Mouse (Mus musculus): ENCODE data around the gene Nkg7. TPM values are rescaled to one million over a fixed set of nuclear protein-coding genes. Genes with fewer than 3 reads are reported as not detected.
A peak's percentile ranks its signal among the peaks of the same experiment; 100 is the strongest.

Nkg7 gene
- polyA plus RNA-seq, 1 experiment: 0.08 TPM

DNA sequence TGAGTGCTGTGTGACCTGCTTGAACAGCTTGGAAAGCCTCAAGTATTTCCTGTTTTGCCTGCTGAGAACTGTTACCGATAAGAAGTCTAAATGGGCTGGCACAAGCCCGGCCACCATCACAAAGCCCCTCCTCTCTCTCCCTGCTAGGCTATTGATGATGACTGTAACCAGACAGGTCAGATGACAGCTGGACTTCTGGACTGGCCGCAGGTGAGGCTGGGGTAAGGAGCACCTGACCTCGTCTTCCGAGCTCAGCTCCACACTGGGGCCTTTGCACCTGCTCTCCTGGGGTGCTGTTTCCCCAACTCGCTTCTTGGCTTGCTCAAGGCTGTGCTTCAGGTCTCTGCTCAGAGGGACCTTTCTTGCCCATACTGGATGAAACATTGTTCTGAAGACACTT lies 17.5 kb downstream of the Nkg7 start:
- no peak overlapping the region for H3K4me3 ChIP-seq (ENCODE audit: insufficient read depth, poor library complexity, severe bottlenecking)
- H3K79me2 ChIP-seq (ENCODE audit: control insufficient read depth, insufficient read depth): no peaks in the 10 kb centered on the region
- no peaks in the 10 kb centered on the region for H3K27me3 ChIP-seq (ENCODE audit: control insufficient read depth, insufficient read depth, insufficient read length)
- peaks cover 5% of the 10 kb centered on the region for H3K36me3 ChIP-seq (ENCODE audit: control insufficient read depth, insufficient read depth)
- no peak overlapping the region for H3ac ChIP-seq (ENCODE audit: control insufficient read depth, insufficient read length, low read depth)
- H3K79me3 ChIP-seq (ENCODE audit: low read depth): no peaks in the 10 kb centered on the region
- no peak for TF ChIP-seq MYOD1 (IDR thresholded peaks at IDR 0.05; ENCODE audit: control insufficient read depth, insufficient read length, low read depth)

DNA sequence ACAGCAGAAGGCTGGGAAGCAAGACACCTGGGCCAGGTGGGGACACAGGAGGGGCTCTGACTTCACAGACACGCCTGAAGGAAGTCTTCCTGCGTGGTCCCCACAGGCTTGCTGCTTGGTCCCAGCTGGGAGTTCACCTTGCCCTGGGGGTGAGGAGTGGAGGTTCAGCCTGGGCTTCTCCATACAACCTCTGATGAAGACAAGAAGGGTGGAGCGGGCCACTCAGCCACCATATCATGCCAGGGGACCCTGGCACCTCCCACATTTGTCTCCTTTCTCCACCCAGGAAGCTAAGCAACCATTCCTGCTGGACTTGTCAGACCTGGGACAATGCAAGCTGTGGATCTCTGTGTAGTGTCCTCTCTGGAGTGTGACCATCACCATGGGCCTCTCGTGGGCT lies 26.0 kb downstream of the Nkg7 start, which contains the start of gene Vsig10l:
Gene Vsig10l (plus strand): TSS at position 301 of the 400 bp plus-strand sequence.
- no peak within 1 kb of the TSS for H3K4me3 ChIP-seq (ENCODE audit: insufficient read depth, poor library complexity, severe bottlenecking)
- H3ac ChIP-seq (ENCODE audit: control insufficient read depth, insufficient read length, low read depth): no peak within 1 kb of the TSS
- no peak for TF ChIP-seq FOSL1 (IDR thresholded peaks at IDR 0.05; ENCODE audit: insufficient read depth, low read length, poor library complexity, severe bottlenecking)
- no peak for TF ChIP-seq MAX (IDR thresholded peaks at IDR 0.05)
- no peak for TF ChIP-seq CTCF (IDR thresholded peaks at IDR 0.05; ENCODE audit: control insufficient read depth, insufficient read depth, insufficient read length)
- no peak for TF ChIP-seq CEBPB (IDR thresholded peaks at IDR 0.05; ENCODE audit: low read depth)
- TF ChIP-seq MYOG (IDR thresholded peaks at IDR 0.05; ENCODE audit: control insufficient read depth, extremely low read depth, insufficient read length): no peak
- TF ChIP-seq USF1 (IDR thresholded peaks at IDR 0.05; ENCODE audit: low read depth): no peak
- no peak for TF ChIP-seq MYOD1 (IDR thresholded peaks at IDR 0.05; ENCODE audit: control insufficient read depth, insufficient read length, low read depth)
- H3K79me2 ChIP-seq (ENCODE audit: control insufficient read depth, insufficient read depth): no peaks in the 10 kb centered on the region
- H3K36me3 ChIP-seq (ENCODE audit: control insufficient read depth, insufficient read depth): no peaks in the 10 kb centered on the region
- no peaks in the 10 kb centered on the region for H3K79me3 ChIP-seq (ENCODE audit: low read depth)
- H3K27me3 ChIP-seq (ENCODE audit: control insufficient read depth, insufficient read depth, insufficient read length): no peaks in the 10 kb centered on the region

DNA sequence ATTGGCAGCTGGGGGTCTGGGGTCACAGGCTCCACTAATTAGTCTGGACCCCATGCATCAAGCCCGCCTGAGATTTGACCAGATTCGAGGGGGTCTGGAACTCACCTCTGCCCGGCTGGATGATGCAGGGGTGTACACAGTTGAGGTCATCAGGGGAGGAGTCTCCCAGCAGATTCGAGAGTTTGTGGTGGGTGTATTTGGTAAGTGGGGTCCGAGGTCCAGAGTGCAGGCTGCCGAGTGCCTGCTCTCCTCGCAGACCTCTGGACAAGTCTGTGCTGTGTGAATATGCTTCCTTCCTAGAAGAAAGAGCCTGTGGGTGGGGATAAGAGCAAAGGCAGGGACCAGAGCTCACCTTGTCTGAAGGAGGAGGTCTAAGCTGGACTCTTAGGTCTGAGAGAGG lies 27.1 kb downstream of the Nkg7 start:
- TF ChIP-seq FOSL1 (IDR thresholded peaks at IDR 0.05; ENCODE audit: insufficient read depth, low read length, poor library complexity, severe bottlenecking): no peak
- Histone ChIP-seq H3K79me3 (ENCODE audit: low read depth) (no peaks in the 10 kb centered on the region), H3K4me3 (ENCODE audit: insufficient read depth, poor library complexity, severe bottlenecking) (no peak overlapping the region), H3K27me3 (ENCODE audit: control insufficient read depth, insufficient read depth, insufficient read length) (no peaks in the 10 kb centered on the region), H3ac (ENCODE audit: control insufficient read depth, insufficient read length, low read depth) (no peak overlapping the region), H3K79me2 (ENCODE audit: control insufficient read depth, insufficient read depth) (no peaks in the 10 kb centered on the region), H3K36me3 (ENCODE audit: control insufficient read depth, insufficient read depth) (no peaks in the 10 kb centered on the region)

DNA sequence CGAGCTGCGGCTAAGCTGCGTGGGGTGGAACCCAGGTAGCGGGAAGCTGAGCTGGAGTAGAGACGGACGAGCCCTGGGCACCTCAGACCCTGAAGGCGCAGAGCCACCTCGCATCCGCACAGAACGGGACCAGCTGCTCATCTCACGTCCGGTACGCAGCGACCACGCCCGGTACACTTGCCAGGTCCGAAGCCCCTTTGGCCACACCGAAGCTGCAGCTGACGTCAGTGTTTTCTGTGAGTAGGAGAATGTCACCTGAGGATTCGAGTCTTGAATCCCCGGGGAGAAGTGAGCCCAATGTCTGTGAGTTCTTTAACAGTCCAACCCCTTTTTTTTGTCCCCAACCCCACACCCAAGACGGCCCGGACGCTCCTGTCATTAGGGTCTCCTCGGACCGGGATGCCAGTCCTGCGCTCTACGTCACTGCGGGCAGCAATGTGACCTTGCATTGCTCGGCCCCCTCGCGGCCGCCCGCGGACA lies 28.0 kb downstream of the Nkg7 start:
- Histone ChIP-seq H3K4me3 (ENCODE audit: insufficient read depth, poor library complexity, severe bottlenecking) (peak overlapping the region; percentile 11), H3K27me3 (ENCODE audit: control insufficient read depth, insufficient read depth, insufficient read length) (no peaks in the 10 kb centered on the region), H3K79me2 (ENCODE audit: control insufficient read depth, insufficient read depth) (no peaks in the 10 kb centered on the region), H3ac (ENCODE audit: control insufficient read depth, insufficient read length, low read depth) (peak overlapping the region; percentile 28), H3K79me3 (ENCODE audit: low read depth) (no peaks in the 10 kb centered on the region), H3K36me3 (ENCODE audit: control insufficient read depth, insufficient read depth) (no peaks in the 10 kb centered on the region)
- TF ChIP-seq CEBPB (IDR thresholded peaks at IDR 0.05; ENCODE audit: low read depth): no peak
- TF ChIP-seq MAX (IDR thresholded peaks at IDR 0.05): no peak

DNA sequence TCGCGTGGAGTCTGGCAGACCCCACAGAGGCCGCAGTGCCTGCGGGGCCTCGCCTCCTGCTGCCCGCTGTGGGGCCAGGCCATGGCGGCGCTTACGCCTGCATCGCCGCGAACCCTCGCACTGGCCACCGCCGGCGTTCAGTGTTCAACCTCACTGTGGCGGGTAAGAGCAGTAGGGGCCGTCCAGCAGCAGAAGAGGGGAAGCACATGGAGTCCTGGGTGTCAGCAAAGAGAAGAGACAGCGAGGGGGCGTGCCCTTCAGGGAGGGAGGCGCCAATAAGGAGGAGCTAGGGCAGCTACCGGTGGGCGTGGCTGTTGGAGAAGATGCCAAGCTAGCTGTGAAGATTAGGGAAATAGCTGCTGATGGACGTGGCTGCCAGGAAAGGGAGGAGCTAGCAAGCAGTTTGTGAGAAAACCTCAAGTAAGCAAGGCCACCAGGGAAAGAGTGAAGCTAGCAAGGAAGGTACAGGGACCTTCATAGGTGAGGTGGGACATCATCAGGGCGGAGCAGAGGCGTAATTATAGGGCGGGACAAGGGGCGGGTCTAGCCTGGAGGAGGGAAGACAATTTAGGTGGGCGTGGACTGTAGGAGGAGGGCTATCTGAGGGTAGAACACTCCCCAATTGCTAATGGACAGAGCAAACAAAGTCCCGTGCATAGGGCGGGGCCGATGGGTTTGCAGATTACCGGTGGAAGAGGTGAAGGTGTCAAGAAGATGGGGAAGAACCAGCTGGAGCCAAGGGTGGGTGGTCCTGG lies 28.6 kb downstream of the Nkg7 start:
- Histone ChIP-seq H3K79me3 (ENCODE audit: low read depth) (no peaks in the 10 kb centered on the region), H3K4me3 (ENCODE audit: insufficient read depth, poor library complexity, severe bottlenecking) (peak overlapping the region; percentile 38), H3K36me3 (ENCODE audit: control insufficient read depth, insufficient read depth) (no peaks in the 10 kb centered on the region), H3K27me3 (ENCODE audit: control insufficient read depth, insufficient read depth, insufficient read length) (no peaks in the 10 kb centered on the region), H3K79me2 (ENCODE audit: control insufficient read depth, insufficient read depth) (no peaks in the 10 kb centered on the region), H3ac (ENCODE audit: control insufficient read depth, insufficient read length, low read depth) (peak overlapping the region; percentile 61)
- TF ChIP-seq USF1 (IDR thresholded peaks at IDR 0.05; ENCODE audit: low read depth): no peak
- no peak for TF ChIP-seq CEBPB (IDR thresholded peaks at IDR 0.05; ENCODE audit: low read depth)
- no peak for TF ChIP-seq FOSL1 (IDR thresholded peaks at IDR 0.05; ENCODE audit: insufficient read depth, low read length, poor library complexity, severe bottlenecking)
- TF ChIP-seq MAX (IDR thresholded peaks at IDR 0.05): no peak
- TF ChIP-seq MYOG (IDR thresholded peaks at IDR 0.05; ENCODE audit: control insufficient read depth, extremely low read depth, insufficient read length): no peak
- no peak for TF ChIP-seq MYOD1 (IDR thresholded peaks at IDR 0.05; ENCODE audit: control insufficient read depth, insufficient read length, low read depth)
- no peak for TF ChIP-seq CTCF (IDR thresholded peaks at IDR 0.05; ENCODE audit: control insufficient read depth, insufficient read depth, insufficient read length)

DNA sequence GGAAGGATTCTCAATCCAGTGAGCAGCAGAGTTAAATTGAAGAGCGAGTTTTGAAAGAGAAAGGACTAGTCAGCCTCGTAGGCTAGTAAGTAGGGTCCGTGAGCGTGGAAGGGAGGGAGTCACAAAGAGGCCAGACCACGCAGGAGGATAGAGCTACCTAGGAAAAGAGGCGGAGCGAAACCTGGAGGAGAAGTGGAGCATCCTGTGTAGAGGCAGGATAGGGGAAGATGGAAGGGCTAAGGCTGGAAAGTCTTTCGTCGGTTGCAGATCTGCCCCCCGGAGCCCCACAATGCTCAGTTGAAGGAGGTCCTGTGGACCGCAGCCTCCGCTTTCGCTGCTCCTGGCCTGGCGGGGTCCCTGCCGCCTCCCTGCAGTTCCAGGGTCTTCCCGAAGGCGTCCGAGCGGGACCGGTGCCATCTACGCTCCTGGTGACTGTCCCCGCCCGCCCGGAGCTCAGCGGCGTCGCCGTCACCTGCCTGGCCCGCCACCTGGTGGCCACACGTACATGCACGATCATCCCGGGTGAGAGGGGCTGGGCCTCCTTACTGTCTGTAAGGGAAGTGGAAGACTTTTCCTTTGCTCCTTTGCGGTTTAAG lies 29.3 kb downstream of the Nkg7 start:
- H3K79me3 ChIP-seq (ENCODE audit: low read depth): no peaks in the 10 kb centered on the region
- peak overlapping the region; percentile 38 for H3K4me3 ChIP-seq (ENCODE audit: insufficient read depth, poor library complexity, severe bottlenecking)
- no peaks in the 10 kb centered on the region for H3K27me3 ChIP-seq (ENCODE audit: control insufficient read depth, insufficient read depth, insufficient read length)
- no peaks in the 10 kb centered on the region for H3K36me3 ChIP-seq (ENCODE audit: control insufficient read depth, insufficient read depth)
- H3K79me2 ChIP-seq (ENCODE audit: control insufficient read depth, insufficient read depth): no peaks in the 10 kb centered on the region
- TF ChIP-seq CTCF (IDR thresholded peaks at IDR 0.05; ENCODE audit: control insufficient read depth, insufficient read depth, insufficient read length): peak; percentile 96
- TF ChIP-seq MYOD1 (IDR thresholded peaks at IDR 0.05; ENCODE audit: control insufficient read depth, insufficient read length, low read depth): no peak
- peak overlapping the region; percentile 61 for H3ac ChIP-seq (ENCODE audit: control insufficient read depth, insufficient read length, low read depth)
